Mouse (Mus musculus) heart, adult 2 months (tissue): ENCODE measurements around the gene Copa.

Experiments
- CTCF ChIP-seq: fragments of 200-600 bp; IDR thresholded peaks from 2 replicates; pipeline ENCODE4 v1.8.1; 2022; ENCODE audit warnings: antibody characterized with exemption, mild to moderate bottlenecking, moderate library complexity
- POLR2A ChIP-seq: fragments of 200-500 bp; IDR thresholded peaks from 2 replicates; pipeline ENCODE4 v1.6.1; 2011; ENCODE audit warnings: mild to moderate bottlenecking, low read depth, low read length, control low read depth; ENCODE audit not compliant: insufficient read depth

- no peak for TF ChIP-seq POLR2A
- TF ChIP-seq CTCF: no peak
These were observed 57.8 kb downstream of the Copa start for GRCm38 (mm10) chr1:172140160-172140559.
